Mouse (Mus musculus): ENCODE data around the gene Cmip.

The Cmip gene

DNA sequence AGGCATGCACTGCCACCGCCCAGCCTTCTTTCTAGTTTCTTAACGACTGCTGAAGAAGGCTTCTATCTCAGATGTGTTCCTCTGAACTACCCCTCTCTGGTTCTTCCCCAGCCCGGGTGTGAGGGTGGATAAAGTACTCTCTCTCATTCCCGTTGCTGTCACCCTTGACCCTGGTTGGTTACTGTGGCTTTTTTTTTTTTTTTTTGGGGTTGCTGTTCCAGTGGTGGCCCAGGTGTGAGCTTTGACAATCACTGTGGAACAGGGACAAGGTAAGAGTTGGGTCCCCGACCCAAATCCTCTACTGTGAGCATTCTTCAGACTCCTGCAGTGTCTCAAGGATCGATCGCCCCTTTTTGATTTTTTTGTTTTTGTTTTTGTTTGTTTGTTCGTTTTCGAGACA is 214.8 kb downstream of the Cmip start:
- no peak for DNase-seq

DNA sequence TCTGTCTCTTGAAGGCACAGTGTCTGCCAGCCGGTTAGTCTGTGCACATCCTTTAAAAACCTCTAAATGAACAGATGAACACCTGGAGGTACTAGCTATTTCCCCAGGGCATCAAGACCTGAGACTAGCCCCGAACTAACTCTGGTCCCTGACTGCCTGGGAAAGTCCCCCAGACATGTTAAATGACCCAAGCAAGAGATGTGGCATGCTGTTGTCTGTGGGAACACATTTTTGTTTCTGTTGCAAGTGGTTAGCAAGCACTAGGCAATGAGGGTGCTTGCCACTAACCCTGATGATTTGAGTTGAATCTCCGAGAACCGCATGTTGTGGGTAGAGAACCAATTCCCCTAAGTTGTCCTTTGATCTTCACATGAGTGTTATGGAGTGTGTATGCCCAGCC is 215.5 kb downstream of the Cmip start:
- DNase-seq = no peak

DNA sequence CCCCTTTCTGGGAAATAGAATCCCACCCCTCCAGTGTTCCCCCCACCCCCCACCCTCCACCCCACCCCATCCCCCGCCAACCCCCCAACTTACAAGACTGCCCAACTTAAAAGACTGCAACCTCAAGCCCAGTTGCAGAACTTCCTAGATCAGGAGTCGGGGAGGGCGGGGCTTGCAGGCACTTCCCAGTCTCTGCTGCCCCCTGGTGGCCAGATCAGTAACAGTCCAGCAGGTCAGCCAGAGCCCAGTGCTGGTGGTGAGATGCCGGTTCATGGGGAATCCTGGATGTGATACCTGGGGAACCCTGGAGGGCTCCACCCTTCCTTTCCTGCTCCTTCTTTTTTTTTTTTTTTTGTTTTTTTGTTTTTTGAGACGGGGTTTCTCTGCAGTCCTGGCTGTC is 218.1 kb downstream of the Cmip start:
- peak; percentile 86 to 95 for DNase-seq

DNA sequence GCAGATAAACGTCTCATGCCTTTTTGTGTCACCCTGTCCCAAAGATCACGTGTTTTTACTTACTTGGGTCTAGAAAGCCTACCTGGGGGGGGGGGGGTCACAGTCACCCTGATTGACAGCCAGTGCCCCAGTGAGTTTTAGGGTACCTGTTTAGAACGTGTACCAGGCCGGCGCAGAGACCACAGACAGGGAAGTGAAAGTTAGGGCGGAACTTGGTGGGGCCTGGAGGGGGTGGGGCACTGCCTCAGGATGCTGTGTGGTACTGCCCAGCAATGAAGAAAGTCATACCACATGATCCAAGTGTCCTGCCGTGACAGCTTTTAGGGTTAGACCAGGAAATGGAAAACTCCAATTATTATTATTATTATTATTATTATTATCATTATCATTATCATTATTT is 219.0 kb downstream of the Cmip start:
- peak; percentile 75 to 85 for DNase-seq

DNA sequence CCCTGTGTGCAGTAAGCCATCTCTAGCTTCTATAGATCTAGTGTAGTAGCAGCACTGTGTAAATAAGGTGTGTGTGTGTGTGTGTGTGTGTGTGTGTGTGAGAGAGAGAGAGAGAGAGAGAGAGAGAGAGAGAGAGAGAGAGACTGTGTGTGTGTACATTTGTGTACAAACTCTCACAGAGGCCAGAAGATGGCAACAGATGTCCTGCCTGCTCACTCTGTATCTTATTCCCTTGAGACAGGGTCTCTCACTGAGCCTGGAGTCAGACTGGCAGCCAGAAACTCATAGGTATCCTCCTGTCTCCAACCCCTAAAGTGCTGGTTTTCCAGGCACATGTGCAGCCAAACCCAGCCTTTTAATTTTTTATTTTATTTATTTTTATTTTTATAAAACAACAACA is 221.2 kb downstream of the Cmip start:
- no peak for DNase-seq

DNA sequence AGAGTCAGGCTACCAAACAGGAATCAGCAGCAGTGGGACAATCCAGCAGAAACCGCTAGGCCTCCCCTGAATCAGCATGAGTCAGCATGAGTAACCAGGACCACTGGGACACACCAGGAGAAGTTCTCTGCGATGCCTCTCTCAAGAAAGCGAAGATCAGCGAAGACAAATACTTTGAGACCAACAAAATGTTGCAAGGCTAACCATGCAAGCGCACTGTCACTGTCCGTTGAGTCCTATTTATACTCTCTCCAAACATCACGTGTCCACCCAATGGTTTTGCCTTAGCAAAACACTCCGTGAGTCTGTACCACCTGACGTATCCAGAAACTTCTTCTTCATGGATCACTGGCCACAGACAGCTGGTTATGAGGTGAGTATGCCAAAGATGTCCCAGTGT is 223.1 kb downstream of the Cmip start:
- no peak for DNase-seq

DNA sequence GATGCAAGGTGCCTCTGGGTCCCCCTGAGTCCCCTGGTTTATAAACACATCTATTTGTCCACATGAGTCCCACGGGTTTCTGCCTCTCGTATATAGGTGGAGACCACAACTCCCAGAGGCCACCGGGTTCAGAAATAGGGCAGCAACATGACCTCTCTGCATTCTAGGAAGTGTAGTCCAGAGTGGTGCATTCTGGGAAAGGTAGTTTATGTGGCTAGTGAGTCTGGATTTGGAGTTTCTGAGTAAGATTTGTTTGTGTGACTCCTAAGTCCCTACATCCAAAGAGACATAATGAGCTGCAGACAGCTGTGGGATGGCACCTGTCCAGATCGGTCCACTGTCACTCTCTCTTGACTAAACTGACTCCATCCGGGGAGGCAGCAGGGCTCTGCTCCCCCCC is 223.7 kb downstream of the Cmip start:
- DNase-seq = no peak

DNA sequence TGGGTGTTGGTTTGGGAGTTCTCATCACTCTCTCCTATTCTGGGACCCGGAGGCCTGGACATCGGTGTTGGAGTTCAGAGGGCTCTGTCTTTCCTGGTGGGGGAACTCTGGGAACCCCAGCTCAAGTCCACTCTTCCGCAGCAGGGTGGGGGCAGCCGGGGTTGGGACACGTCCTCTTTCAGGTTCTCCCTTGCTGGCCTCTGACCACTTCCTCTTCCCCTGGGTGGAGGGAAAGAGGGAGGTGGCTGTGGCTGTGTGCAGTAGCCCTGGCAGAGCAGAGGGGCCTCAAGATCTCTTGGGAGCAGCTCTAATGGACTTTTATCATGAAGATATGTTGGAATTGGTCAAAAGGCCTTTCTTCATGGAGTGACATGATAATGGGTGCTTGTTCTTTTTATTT is 225.0 kb downstream of the Cmip start:
- DNase-seq = peak; percentile 59 to 66

DNA sequence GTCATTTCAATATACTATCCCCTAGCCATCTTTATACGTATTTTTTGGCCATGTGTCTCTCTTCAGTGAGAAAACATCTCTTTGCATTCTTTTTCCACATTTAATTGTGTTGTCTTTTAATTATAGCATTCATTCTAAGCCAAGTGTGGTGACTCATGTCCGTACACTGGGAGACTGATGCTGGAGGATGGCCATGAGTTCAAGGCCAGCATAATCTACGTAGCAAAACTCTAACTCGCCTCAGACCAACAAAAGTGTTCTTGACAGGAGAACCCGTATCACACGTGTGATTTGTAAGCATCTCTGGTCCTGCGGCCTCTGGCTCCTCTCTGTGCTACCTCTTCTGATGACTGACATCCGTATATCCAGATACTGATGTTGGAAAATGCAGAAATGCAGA is 227.9 kb downstream of the Cmip start:
- no peak for DNase-seq

DNA sequence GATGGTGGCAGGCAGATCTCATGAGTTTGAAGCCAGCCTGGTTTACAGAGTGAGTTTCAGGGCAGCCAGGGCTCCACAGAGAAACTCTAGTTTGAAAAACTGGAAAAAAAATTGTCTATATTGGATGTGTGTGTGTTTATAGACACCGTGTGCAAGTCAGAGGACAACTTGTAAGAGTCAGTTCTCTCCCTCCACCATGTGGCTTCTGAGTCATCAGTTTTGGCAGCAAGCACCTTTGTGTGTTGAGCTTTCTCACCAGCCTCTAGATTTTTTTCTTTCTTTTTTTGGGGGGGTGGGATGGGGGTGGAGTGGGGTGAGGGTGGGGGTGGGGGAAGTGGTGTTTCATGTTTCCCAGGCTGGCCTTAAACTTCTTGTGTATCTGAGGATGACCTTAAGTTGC is 228.5 kb downstream of the Cmip start:
- DNase-seq = no peak

DNA sequence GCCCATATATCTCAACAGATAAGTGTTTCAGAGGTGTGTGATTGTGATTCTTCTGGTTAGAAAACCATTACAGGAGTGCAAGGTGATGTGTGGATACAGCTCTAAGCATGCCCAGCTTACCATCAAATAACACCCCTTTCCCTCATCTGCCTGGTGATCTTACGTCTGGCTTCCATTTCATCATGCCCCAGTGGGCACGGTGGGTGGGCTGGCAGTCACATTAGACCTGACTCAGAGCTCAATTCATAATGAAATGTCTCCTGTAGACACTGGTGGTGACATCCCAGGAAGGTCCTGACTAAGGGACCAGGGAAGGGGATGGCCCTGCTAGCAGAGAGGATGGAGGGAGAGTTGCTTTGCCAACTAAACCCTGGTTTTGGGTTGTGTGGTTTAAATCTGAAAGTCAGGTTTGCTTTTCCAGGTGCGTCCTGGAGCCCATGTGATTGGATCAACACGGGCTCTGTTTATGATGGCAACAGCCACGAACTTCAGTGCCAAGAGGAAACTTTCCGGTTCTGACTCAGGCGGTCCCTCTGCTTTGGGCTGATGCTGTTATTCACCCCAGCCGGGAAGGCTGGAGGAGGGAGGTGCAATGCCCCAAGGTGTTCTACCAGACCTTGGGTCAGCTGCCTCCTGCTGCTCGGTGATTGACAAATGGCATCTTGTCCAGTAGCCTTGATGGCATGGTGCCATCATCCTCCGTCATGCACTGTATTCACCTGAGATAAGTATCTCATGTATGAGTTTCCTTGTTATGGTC is 231.6 kb downstream of the Cmip start:
- no peak for DNase-seq

DNA sequence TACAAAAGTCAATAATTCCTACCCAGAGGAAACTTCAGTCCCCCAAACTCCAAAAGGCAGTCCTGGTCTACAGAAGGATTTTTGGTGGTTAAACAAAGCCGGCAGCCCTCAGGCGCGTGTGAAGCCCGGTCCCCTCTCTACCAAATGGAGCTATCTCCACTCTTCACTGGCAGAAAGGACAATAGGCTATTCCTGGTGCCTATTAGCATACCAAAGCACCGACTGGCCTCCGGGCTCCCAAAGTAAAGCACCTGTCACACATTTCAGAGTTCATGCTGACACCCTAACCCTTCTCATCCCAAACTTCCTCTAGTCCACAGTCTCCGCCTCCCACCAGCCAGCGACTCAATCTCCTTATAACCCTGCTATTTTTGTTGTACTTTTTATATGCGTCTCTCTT is 236.7 kb downstream of the Cmip start:
- DNase-seq = no peak

DNA sequence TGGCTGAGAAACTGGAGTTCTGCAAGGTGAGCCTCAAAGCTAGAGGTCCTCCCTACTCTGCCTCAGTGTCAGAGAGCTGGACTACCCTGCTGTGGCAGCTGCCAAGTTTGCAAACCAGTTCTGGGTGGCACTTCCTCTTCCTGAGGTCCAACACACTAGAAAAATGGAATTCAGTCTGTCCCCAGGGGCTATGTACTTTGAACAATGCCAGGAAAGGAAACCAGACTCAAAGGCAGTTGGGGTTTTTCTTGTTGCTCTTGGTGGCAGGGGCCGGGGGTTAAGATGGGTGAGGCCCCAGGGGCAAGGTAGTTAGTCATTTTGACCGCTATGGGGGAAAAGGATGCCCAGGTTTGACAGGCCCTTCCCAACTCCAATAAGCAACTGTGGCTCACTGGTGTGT is 238.0 kb downstream of the Cmip start:
- DNase-seq = no peak

DNA sequence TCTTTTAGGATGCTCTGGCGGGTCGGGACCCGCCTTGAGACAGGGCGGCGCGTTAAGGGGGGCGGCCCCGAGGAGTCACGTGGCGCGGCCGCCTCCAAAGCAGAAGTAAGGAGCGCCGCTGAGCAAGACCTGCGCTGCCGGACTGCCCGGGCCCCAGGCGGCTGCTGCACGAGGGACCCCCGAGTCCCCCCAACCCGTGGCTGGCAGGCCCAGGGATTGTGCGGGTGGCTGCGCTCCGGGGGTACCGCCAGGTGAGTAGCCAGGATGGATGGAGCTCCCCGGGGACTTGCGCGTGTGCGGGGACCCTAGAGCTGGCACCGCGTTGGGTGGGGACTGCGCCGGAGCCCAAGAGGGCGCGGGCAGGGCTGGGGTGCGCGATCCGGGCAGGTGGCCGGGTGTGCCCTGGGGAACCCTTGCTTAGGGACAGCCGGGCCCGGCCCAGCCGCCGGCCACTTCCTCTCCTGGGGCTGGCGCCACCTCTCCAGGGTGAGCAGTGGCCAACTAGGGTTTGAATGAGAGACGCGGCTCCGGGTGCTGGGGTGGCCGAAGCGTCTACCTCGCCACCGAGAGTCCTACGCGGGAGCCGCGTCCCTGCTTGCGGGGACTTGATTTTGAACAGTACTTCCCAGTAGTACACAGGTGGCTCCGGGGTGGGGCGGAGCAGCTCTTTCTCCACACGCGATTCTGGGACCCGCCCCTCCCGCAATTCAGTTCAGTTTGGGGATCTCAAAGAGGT is 241.5 kb downstream of the Cmip start, which contains the start of gene Plcg2:
TSS of gene Plcg2 (plus strand) at position 113 of the 736 bp plus-strand sequence.
- peak; percentile 73 to 83 for DNase-seq

DNA sequence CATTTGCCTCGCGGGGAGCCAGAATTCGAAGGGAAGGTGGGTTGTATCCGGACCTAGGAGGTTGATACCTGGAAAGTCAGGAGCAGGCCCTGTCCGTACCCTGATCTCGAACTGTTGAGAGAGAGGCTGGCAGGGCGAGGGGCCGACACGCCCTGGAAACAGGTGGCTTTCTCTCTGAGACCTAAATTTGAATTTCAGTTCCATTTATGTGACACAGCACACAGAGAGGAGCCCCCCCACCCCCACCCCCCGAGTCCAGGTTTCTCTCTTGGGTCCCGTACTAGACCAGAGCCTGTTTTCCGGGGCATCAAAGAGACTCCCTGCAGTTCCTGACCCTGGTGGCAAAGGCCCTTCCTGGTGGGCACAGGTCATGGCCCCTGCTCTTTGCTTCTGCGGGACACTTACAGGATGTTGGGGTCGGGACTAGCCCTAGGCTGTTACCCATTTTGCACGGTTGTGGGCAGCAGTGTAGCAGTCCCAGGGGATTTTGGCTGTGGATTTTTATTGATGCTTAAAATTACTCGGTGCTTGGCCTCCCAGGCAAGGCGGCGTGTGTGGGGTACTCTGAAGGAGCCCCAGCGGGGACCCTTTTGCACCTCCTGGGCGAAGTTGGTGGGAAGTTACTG is 242.2 kb downstream of the Cmip start:
- peak; percentile 37 to 42 for DNase-seq

DNA sequence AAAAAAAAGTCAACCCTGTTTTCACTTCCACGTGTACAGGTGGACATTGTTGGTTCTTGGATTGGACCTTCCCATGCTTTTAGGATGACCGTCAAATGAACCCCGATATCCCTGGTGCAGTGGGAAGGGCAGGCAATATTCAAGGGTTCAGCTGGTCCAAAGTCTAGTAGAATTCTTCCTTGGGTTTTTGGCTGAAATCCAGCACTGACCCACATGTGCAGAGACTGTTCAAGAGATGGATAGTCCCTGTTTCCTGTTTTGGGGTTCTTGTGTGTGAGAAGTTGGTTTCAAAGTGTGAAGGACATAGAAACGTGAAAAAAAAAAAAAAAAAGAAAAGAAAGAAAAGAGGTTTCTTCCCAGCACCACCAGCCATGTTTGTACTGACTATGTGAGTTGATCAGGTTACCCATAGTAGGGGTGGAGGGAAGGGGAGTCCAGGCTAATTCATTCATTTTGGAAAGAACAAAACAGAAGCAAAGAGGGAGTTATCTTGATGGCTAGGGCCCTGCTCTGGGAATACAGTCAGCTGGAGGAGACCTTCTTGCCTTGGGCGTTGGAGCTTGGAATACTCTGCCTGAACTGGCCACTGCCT is 243.5 kb downstream of the Cmip start:
- no peak for DNase-seq

DNA sequence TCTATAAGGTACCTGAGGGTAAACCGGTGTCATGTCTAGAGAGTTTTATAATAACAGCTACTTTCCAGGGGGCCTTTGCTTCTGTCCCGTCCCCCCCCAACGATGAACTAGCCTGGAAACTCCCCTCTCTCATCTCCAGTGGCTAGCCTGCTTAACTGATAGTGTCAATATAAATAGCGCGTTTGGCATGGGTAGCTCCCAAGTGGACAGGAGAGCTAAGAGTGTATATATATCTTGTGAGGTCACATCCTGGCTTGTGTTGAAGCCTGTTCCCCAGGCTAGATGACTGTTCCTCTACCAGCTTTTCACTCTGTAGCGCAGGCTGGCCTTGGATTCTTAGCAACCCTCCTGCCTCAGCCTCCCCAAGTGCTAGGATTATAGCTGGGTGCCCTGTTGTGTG is 244.5 kb downstream of the Cmip start:
- no peak for DNase-seq

DNA sequence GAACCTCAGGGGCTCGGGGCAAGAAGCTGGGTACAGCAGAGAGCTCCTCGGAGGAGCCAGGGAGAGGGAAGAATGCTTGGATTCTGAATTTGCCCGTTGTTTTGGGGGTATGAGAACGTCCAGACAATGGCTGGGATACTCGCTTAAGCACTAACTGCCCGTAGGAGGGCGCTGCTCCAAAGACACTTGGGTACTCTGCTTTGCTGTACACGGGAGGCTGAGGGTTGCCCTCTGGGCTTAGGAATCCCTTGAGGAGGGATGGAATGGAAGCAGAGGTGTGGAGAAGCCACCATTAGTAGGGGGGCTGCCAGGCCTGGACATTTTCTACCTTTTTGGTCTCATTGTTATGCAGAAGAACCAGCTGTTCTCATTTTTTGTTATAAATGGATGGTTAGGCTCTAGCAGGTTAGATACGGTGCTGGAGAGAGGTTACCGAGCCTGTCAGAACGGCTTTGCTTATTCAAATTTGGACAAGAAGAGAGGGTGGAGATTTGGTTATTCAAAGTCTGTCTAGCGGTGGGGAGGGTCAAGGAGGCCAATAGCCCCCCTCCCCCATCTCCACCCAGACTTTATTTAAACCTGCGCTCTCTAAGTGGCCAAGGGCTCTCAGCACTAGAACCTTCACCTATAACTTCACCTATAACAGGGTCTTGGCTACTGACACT is 246.7 kb downstream of the Cmip start:
- no peak for DNase-seq

DNA sequence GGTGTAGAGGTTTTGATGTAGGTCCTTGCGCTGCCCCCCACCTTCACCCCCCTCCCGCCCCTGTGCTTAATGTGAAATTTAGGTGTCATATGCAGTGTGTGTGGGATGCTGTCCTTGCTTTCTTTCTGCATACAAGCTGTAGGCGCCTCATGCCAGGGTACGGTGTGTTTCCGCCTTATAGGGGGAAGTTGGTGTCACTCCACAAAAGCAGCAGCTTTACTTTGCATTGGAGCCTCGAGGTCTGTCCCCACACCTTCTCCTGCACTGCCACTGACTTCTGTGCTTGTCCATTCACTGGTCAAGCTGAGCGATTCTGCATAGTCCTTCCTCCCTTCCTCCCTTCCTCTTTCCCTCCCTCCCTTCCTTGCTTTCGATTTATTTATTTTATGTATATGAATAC is 250.8 kb downstream of the Cmip start:
- DNase-seq = no peak
